Mouse (Mus musculus) embryo, embryonic 9.5 days (tissue): ENCODE results near the gene Ehhadh.
"Not testable (repeated sequence)": the region's sequence is repeated elsewhere in the genome, so short reads cannot be mapped to it uniquely, and the experiment has no call there.

Experiments
- DNase-seq: peaks from one replicate; pipeline ENCODE4 v3.0.0-alpha.2; 2017; ENCODE audit errors: extremely low spot score

Ehhadh gene

GRCm38 (mm10) chr16:21787516-21788353 lies at the start of gene Ehhadh:
Gene Ehhadh (minus strand): TSS chr16:21787807.
- peak; percentile 67 for DNase-seq

- no peak for DNase-seq
These were observed 48.9 kb upstream of the Ehhadh start for GRCm38 (mm10) chr16:21836311-21837072.

- DNase-seq: no peak
These were observed 48.0 kb upstream of the Ehhadh start for GRCm38 (mm10) chr16:21835584-21835931.

- no peak for DNase-seq
These were observed 47.4 kb upstream of the Ehhadh start for GRCm38 (mm10) chr16:21834866-21835583.

GRCm38 (mm10) chr16:21833970-21834369 lies 46.4 kb upstream of the Ehhadh start:
- DNase-seq: no peak

- DNase-seq: no peak
These were observed 45.9 kb upstream of the Ehhadh start for GRCm38 (mm10) chr16:21833469-21833868.

- DNase-seq: no peak
These were observed 44.2 kb upstream of the Ehhadh start for GRCm38 (mm10) chr16:21831764-21832163.

- no peak for DNase-seq
These were observed 43.2 kb upstream of the Ehhadh start for GRCm38 (mm10) chr16:21830784-21831183.

GRCm38 (mm10) chr16:21829711-21830110 lies 42.1 kb upstream of the Ehhadh start:
- DNase-seq: no peak

GRCm38 (mm10) chr16:21827581-21827980 lies 40.0 kb upstream of the Ehhadh start:
- DNase-seq: no peak

- no peak for DNase-seq
These were observed 39.5 kb upstream of the Ehhadh start for GRCm38 (mm10) chr16:21827153-21827552.

GRCm38 (mm10) chr16:21825612-21826031 lies 38.0 kb upstream of the Ehhadh start:
- no peak for DNase-seq

GRCm38 (mm10) chr16:21818629-21819028 lies 31.0 kb upstream of the Ehhadh start:
- DNase-seq: no peak

- DNase-seq: peak; percentile 14
These were observed 30.5 kb upstream of the Ehhadh start for GRCm38 (mm10) chr16:21818132-21818531.

- no peak for DNase-seq
These were observed 28.0 kb upstream of the Ehhadh start for GRCm38 (mm10) chr16:21815669-21816010.

GRCm38 (mm10) chr16:21814861-21815668 lies 27.5 kb upstream of the Ehhadh start:
- DNase-seq: peak; percentile 58

GRCm38 (mm10) chr16:21813164-21813834 lies 25.7 kb upstream of the Ehhadh start:
- DNase-seq: no peak

- not testable (repeated sequence) for DNase-seq
These were observed 20.2 kb upstream of the Ehhadh start for GRCm38 (mm10) chr16:21807786-21808185.

GRCm38 (mm10) chr16:21806892-21807291 lies 19.3 kb upstream of the Ehhadh start:
- no peak for DNase-seq

GRCm38 (mm10) chr16:21804258-21804657 lies 16.7 kb upstream of the Ehhadh start:
- DNase-seq: no peak

GRCm38 (mm10) chr16:21795071-21795470 lies 7.5 kb upstream of the Ehhadh start:
- no peak for DNase-seq
